Mouse (Mus musculus) adrenal gland, adult 8-10 months (tissue): ENCODE data around the gene Isyna1. TPM values are rescaled to one million over a fixed set of nuclear protein-coding genes. Genes with fewer than 3 reads are reported as not detected.
"Not testable (repeated sequence)": the region's sequence is repeated elsewhere in the genome, so short reads cannot be mapped to it uniquely, and the experiment has no call there.

ENCODE experiments used
- DNase-seq: peaks from one replicate; pipeline ENCODE4 v3.0.0; 2022
- total RNA-seq, 4 experiments: library from RNA; stranded (reverse); gene quantifications; 2 replicates each; pipeline ENCODE4 v1.2.4; 2022

The Isyna1 gene
- total RNA-seq, 4 experiments from 2014 or later = 124 to 207 (median 158) TPM

- peak; percentile 72 for DNase-seq
These were observed 19.3 kb upstream of the Isyna1 start for GRCm38 (mm10) chr8:70574915-70575314.

- DNase-seq = no peak
These were observed 17.0 kb upstream of the Isyna1 start for GRCm38 (mm10) chr8:70577207-70577606.

GRCm38 (mm10) chr8:70583476-70584387 lies 10.4 kb upstream of the Isyna1 start:
- DNase-seq = no peak

GRCm38 (mm10) chr8:70584606-70585257 lies 9.4 kb upstream of the Isyna1 start:
- DNase-seq = peak; percentile 79

GRCm38 (mm10) chr8:70585258-70585652 lies 8.9 kb upstream of the Isyna1 start:
- DNase-seq = no peak

GRCm38 (mm10) chr8:70587955-70588354 lies 6.2 kb upstream of the Isyna1 start:
- not testable (repeated sequence) for DNase-seq

- no peak for DNase-seq
These were observed 2.6 kb upstream of the Isyna1 start for GRCm38 (mm10) chr8:70591569-70591968.

DNA sequence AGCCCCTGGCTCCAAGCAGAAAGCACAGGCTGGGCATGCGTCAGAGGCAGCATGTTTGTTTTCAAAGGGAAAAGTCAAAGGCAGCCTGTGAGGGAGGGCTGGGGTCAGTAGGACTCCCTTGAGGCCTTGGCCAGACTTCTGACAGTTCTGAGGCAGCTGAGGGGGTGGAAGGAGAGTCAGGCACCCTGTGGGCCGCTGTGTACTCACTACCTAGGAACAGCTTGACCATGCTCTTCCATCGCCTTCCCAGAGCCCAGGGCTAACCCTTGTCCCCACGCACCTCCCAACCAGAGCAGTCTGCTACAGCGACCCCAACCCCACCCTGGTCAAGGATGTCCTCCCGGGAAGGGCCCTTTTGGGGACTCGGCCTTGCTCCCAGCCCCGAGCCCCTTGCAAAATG lies 1.0 kb upstream of the Isyna1 start:
- DNase-seq = peak; percentile 74

- no peak for DNase-seq
These were observed 720 bp downstream of the Isyna1 start for GRCm38 (mm10) chr8:70594621-70595564.

DNA sequence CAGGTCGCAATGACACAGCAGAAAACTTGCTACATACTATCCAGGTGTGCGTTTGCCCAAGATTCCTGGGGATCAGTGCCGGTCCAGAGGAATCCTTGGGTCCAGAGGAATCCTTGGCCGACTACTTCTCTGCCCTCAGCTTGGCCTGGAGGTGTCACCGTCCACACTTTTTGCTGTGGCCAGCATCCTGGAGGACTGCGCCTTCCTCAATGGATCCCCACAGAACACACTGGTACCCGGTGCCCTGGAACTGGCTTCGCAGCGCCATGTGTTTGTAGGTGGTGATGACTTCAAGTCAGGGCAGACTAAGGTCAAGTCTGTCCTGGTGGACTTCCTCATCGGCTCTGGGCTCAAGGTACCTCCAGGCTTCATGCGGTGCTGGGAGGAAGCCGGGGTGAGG lies 1.6 kb downstream of the Isyna1 start:
- DNase-seq = no peak

GRCm38 (mm10) chr8:70596216-70596615 lies 2.0 kb downstream of the Isyna1 start:
- no peak for DNase-seq

GRCm38 (mm10) chr8:70596775-70597416 lies 2.7 kb downstream of the Isyna1 start:
- DNase-seq = no peak

DNA sequence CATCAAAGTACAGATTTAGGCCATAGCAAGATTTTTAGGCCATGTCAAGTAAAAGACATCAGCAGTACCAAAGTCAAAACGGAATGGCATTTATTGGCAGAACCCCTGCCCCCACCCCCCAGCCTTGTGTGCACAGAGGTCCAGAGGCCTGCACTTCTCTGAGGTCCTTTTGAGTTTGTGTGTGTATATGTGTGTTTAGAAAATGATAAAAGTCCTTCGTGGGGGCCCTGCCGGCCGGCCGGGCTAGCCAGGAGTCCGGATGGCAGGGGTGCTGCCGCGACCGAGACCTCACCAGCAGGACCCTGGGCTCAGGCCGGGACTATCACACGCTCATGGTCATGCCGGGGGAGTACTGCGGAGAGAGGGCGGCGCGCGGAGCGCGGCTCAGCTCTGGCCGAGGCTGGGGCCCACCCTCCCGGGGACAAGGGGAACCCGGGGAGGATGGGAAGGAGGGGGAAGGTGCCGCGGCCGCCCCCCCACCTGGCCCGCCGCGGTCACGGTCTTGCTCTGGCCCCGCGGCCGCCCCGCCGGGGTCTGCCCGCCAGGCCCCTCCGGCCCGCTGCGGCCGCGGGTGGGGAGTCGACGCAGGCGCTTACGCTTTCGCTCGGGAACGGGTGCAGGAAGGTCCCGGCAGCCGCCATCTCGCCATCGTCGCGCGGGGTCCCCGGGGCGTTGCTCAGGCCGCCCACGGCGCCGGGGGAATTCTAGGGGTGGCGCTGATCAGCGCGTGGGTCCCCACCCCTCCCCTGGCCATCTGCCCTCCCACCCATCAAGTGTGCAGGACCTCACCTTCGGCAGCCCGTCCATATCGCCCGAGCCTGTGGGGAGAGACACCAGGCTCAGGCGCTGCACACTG lies 3.5 kb downstream of the Isyna1 start:
- DNase-seq = no peak

DNA sequence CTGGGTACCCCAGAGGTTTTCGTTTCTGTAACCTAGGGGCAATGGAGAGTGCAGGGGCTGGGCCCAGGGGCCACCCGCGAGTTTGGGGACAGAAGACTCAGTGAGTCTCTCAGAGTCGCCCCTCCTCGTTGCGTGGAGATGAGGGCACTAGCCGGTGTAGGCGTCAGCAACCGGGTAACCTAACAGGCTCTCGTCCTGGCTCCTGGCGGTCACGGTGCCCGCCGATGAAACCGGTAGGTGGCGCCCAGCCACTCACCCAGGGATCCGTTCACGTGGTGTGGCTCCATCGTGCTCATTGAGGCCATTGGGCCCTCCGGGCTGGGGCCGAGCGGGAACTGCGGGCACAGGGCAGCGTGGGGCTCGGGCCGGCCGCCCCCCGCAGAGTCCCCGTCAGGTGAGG lies 4.1 kb downstream of the Isyna1 start:
- DNase-seq = no peak

DNA sequence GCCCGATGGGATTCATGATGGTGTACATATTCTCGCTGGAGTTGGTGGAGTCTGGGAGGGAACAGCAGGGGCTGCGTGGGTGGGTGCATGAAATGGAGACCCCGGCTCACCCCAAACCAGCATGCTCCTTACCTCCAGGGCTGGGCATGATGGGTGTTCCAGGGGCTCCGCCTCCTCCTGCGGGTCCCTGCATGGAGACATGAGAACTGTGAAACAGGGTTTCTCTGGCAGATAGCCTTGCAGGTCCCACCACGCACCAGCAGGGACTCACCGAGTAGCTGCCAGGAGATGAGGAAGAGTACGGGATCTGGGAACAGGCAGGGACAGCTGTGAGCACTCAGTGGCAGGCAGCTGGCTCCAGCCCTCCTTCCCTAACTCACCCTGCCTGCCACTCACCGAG lies 4.5 kb downstream of the Isyna1 start:
- no peak for DNase-seq

DNA sequence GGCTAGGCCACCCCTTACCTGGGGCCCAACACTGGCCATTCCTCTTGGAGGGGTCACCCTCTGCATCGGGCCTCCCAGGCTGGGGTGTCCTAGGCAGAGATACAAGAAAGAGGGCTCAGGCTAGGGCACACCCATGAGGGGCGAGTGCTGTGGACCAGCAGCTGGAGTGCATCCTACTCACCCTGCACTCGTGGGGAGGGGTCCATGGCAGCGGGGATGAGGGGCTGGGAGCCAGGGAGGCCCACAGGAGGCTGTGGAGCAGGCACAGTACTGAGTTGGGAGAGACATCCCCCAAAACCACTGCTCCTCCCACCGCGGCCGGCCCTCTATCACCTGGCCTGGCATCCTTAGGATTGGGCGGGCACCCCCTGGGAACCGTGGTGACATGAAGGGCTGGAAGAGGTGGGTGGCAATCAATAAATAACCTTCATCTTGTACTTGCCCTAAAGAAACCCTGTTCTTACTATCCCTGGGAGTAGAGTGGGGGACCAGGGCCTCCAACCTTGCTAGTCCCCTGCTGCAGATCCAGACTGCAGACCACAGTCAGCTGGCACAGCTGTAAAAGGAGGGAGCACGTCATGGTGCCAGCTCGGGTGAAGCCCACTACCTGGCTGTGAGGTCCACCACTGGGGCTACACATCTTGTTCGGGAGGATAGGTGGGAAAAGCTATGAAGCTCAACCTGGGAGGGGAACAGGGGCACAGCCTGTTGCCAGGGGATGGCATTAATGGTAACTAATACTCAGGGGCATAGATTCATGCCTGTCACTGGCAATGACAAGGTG lies 5.5 kb downstream of the Isyna1 start:
- no peak for DNase-seq

- no peak for DNase-seq
These were observed 6.5 kb downstream of the Isyna1 start for GRCm38 (mm10) chr8:70600473-70601270.

DNA sequence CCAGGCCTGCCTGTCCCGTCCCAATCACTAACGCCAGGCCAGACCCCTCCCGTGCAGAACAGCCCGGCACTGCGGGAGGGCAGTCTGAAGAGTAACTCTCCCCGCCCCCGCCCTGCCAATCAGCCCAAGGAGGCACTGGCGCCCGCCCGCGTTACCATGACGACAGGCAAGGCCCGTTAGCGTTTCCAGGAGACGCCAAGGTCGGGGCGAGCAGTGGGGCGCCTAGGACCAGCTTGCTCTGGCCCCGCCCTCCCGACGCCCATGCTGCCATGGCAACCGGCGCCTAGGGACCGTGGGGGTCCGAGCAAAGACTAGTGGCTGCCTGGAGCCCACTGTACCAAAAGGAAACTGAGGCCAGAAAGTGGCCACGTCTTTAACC lies 7.1 kb downstream of the Isyna1 start:
- peak; percentile 91 for DNase-seq

DNA sequence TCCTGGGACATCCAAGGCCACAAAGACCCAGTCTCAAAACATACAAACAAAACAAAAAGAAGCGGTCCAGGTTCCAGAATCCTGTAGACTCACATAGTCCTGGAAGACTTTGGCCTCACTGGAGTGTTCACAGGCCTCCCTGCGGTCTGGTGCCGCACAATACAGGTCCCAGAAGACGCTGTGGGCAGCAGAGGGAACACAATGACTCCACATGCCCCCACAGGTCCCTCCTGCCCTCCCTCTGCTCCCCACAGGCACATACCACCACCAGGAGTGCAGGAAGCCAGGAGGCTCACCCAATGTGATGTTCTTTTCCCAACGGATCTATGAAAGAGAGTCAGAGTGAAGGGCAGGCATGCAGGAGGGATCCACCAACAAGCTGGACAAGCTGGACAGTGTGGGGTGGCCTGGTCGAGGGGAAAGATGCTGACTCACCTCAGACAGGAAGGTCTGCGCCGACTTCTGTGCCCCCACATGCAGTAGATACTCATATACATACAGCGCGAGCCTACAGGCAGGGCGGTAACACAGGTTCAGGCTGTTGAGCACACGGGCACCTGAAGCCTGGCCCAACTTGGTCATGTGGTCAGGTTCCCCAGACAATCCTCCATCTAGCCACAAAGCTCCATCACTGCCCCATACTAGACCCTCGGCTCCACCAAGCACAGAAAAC lies 8.1 kb downstream of the Isyna1 start:
- DNase-seq = no peak
